In the genomic region with DNA sequence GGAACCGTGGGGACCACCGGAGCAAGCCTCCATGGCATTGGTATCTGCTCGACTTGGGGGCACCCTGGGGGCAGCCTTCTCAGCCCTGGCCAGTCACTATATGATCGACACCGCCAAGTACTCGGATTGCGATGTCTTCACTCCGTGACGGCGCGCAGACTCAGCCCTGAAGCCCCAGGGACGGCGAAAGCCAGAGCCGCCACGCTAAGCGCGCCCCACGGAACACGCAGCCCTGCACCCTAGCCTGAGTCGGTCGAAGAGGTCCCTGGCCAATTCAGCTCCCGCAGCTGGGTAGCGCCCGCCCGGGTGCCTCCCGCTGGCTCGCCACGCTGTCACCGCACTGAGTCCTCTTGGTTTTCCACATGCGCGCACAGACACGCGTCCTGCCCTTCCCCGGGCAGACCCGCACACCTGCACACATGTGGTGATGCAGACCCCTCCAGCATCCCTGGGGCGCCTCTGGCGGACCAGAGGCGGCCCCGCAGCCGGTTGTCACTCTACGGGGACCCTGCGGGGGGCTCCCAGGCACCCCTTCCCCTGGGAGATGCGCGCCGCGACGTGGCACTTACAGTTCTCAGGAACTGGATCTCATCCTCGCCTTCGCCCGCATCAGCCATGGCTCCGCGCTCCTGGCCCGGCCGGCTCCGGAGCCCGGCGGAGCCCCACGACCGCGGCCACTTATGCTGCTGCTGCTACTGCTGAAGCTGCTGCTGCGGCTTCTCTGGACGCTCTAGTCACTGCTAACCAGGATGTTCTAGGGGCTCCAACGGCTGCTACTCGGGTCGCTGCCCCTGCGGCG, we compare ENCODE assay signal across 9 mouse cellular contexts. TPM values are rescaled to one million over a fixed set of nuclear protein-coding genes. Genes with fewer than 3 reads are reported as not detected.
DNase-seq lines count a peak whose midpoint lies in the region; ATAC-seq lines count a peak whose summit lies in the region.
"Had no signal": no experiment of that assay in that cellular context is flagged by ENCODE, and none has a peak within 500 bp of the region (broad histone marks: within the 10 kb centered on the region; RNA-seq: fewer than 3 reads in every experiment).

No protein-coding gene starts in this region.

- peak overlapping the region; percentile 99 for H3K4me2 ChIP-seq in embryonic facial prominence, embryonic 12.5 days (replicated peaks)
- H3K4me2 ChIP-seq in hindbrain, embryonic 12.5 days (replicated peaks): peak overlapping the region; percentile 98
- peak overlapping the region; percentile 97 for H3K4me2 ChIP-seq in limb, embryonic 11.5 days (ENCODE audit: low read depth, severe bottlenecking)
- H3K4me2 ChIP-seq in neural tube, embryonic 11.5 days (ENCODE audit: low read depth): peak overlapping the region; percentile 98

- peak overlapping the region; percentile 69 for H3K9ac ChIP-seq in embryonic facial prominence, embryonic 12.5 days
- peak overlapping the region; percentile 82 for H3K9ac ChIP-seq in hindbrain, embryonic 12.5 days
- peak overlapping the region; percentile 60 for H3K9ac ChIP-seq in limb, embryonic 11.5 days (ENCODE audit: low read length)
- peak overlapping the region; percentile 67 for H3K9ac ChIP-seq in neural tube, embryonic 11.5 days (ENCODE audit: low read length)

- no peaks in the 10 kb centered on the region for H3K9me3 ChIP-seq in embryonic facial prominence, embryonic 12.5 days
- H3K9me3 ChIP-seq in hindbrain, embryonic 12.5 days (replicated peaks): no peaks in the 10 kb centered on the region
- no peaks in the 10 kb centered on the region for H3K9me3 ChIP-seq in limb, embryonic 11.5 days (ENCODE audit: control insufficient read depth, low read length)
- no peaks in the 10 kb centered on the region for H3K9me3 ChIP-seq in neural tube, embryonic 11.5 days (ENCODE audit: control insufficient read depth, low read length)

- intact Hi-C loops in gastrocnemius, postnatal 14 days (cut with DNase I; ENCODE audit: low total_unique reads): no loop called here

- no peaks in the 10 kb centered on the region for H3K36me3 ChIP-seq in embryonic facial prominence, embryonic 12.5 days
- H3K36me3 ChIP-seq in hindbrain, embryonic 12.5 days: no peaks in the 10 kb centered on the region
- no peaks in the 10 kb centered on the region for H3K36me3 ChIP-seq in limb, embryonic 11.5 days (ENCODE audit: control insufficient read depth, insufficient read depth, low read length)
- H3K36me3 ChIP-seq in neural tube, embryonic 11.5 days (ENCODE audit: control insufficient read depth, insufficient read depth, low read length): no peaks in the 10 kb centered on the region

- 0 out of 2 replicates have a peak, but pooled peaks cover 11% of the 10 kb centered on the region for H3K4me1 ChIP-seq in embryonic facial prominence, embryonic 12.5 days
- H3K4me1 ChIP-seq in hindbrain, embryonic 12.5 days: peaks cover 11% of the 10 kb centered on the region
- H3K4me1 ChIP-seq in limb, embryonic 11.5 days (ENCODE audit: control insufficient read depth, insufficient read depth, low read length): peaks cover 5% of the 10 kb centered on the region
- 0 out of 2 replicates have a peak, but pooled peaks cover 3% of the 10 kb centered on the region for H3K4me1 ChIP-seq in neural tube, embryonic 11.5 days (ENCODE audit: control insufficient read depth, insufficient read depth, low read length)

- H3K27me3 ChIP-seq in embryonic facial prominence, embryonic 12.5 days: peaks cover 54% of the 10 kb centered on the region
- H3K27me3 ChIP-seq in hindbrain, embryonic 12.5 days: peaks cover 36% of the 10 kb centered on the region
- peaks cover 22% of the 10 kb centered on the region for H3K27me3 ChIP-seq in limb, embryonic 11.5 days (ENCODE audit: control insufficient read depth, insufficient read depth, low read length)
- peaks cover 25% of the 10 kb centered on the region for H3K27me3 ChIP-seq in neural tube, embryonic 11.5 days (ENCODE audit: control insufficient read depth, insufficient read depth, low read length)

- DNase-seq in gastrocnemius, postnatal 14 days: peak; percentile 6
- DNase-seq in gastrocnemius, adult 8-10 months (ENCODE audit: low spot score in 2 of 2): no peak
- DNase-seq in adrenal gland, adult 8-10 months: peak; percentile 8
- DNase-seq in limb, embryonic 11.5 days (ENCODE audit: low spot score): peak; percentile 66
- peak; percentile 59 for DNase-seq in neural tube, embryonic 11.5 days (ENCODE audit: low spot score)
- DNase-seq in spleen, postnatal 4 days (ENCODE audit: low spot score in 2 of 2): no peak

- peak; percentile 50 for ATAC-seq in embryonic facial prominence, embryonic 12.5 days (ENCODE audit: insufficient number of reproducible peaks, insufficient read depth, low FRiP score, low TSS enrichment)
- peak; percentile 84 for ATAC-seq in hindbrain, embryonic 12.5 days (ENCODE audit: low FRiP score)
- ATAC-seq in limb, embryonic 11.5 days (ENCODE audit: insufficient number of reproducible peaks, low FRiP score, low TSS enrichment, low read depth): peak; percentile 65
- ATAC-seq in neural tube, embryonic 11.5 days (ENCODE audit: insufficient read depth, low FRiP score, low TSS enrichment): peak; percentile 63

- no peak overlapping the region for H3K27ac ChIP-seq in embryonic facial prominence, embryonic 12.5 days
- H3K27ac ChIP-seq in hindbrain, embryonic 12.5 days: peak overlapping the region; percentile 68; the same call in 1 of the 2 replicates
- H3K27ac ChIP-seq in limb, embryonic 11.5 days (replicated peaks; ENCODE audit: low read depth, low read length): no peak overlapping the region
- no peak overlapping the region for H3K27ac ChIP-seq in neural tube, embryonic 11.5 days (ENCODE audit: low read depth, low read length)

- under 1% methylated on average over 67 of the region's 67 CpGs for WGBS in embryonic facial prominence, embryonic 12.5 days
- under 1% methylated on average over 67 of the region's 67 CpGs for whole genome bisulfite sequencing in hindbrain, embryonic 12.5 days
- under 1% methylated on average over 67 of the region's 67 CpGs for WGBS in limb, embryonic 11.5 days
- WGBS in neural tube, embryonic 11.5 days: under 1% methylated on average over 66 of the region's 67 CpGs

- peak overlapping the region; percentile 73 for H3K4me3 ChIP-seq in embryonic facial prominence, embryonic 12.5 days
- H3K4me3 ChIP-seq in hindbrain, embryonic 12.5 days: peak overlapping the region; percentile 80
- H3K4me3 ChIP-seq in limb, embryonic 11.5 days (ENCODE audit: low read depth, low read length): peak overlapping the region; percentile 52
- H3K4me3 ChIP-seq in neural tube, embryonic 11.5 days (ENCODE audit: low read depth, low read length): peak overlapping the region; percentile 64

RNA-seq across cellular contexts. Expression of gene Ryr2, which starts 0.7 kb away (rescaled TPM):
- under 1 TPM; 0.23 to 0.40 TPM for total RNA-seq in gastrocnemius, postnatal 14 days (2021)
- total RNA-seq in gastrocnemius, adult 8-10 months (2022): under 1 TPM; 0.35 to 0.77 (median 0.58) TPM
- total RNA-seq in adrenal gland, adult 8-10 months (2022): 10 to 100 TPM; 12.9 to 33.9 (median 20.0) TPM
- 1.2 TPM in 2 replicates for polyA plus RNA-seq in embryonic facial prominence, embryonic 12.5 days (2016; fragmentation: Nextera tagmentation; extraction: Ambion mirVana)
- 1.1 and 1.3 TPM in 2 replicates for polyA plus RNA-seq in hindbrain, embryonic 12.5 days (2016; fragmentation: Nextera tagmentation; extraction: Ambion mirVana)
- polyA plus RNA-seq in limb, embryonic 11.5 days (2014; fragmentation: Nextera tagmentation; extraction: Ambion mirVana): 0.15 and 0.23 TPM in 2 replicates
- polyA plus RNA-seq in neural tube, embryonic 11.5 days (2014; fragmentation: Nextera tagmentation; extraction: Ambion mirVana): 0.34 and 0.35 TPM in 2 replicates
- total RNA-seq: hematopoietic stem cell, adult 5-6 weeks had no signal

Comparison
In these comparisons a context has a peak if more than half of its experiments do, and no peak if none do; other contexts are left out.
1. DNase-seq: peak in gastrocnemius, postnatal 14 days (single experiment), adrenal gland, adult 8-10 months (single experiment), limb, embryonic 11.5 days (single experiment) and neural tube, embryonic 11.5 days (single experiment); none in gastrocnemius, adult 8-10 months (0 of 2) and spleen, postnatal 4 days (0 of 2).
2. Peak in every context shown above with its lines, with median percentiles within 50 percentile points of each other: ATAC-seq, H3K4me2 ChIP-seq, H3K4me3 ChIP-seq and H3K9ac ChIP-seq.